Mouse (Mus musculus) limb, embryonic 11.5 days (tissue): ENCODE data around the gene Ldhc. TPM values are rescaled to one million over a fixed set of nuclear protein-coding genes. Genes with fewer than 3 reads are reported as not detected.
"Not testable (repeated sequence)": the region's sequence is repeated elsewhere in the genome, so short reads cannot be mapped to it uniquely, and the experiment has no call there.

Source experiments
- ATAC-seq: fragments of 200-750 bp; cut with Nextera tagmentation; 2 replicates; pipeline ENCODE4 v1.8.0; 2017; ENCODE audit warnings: low read depth; ENCODE audit not compliant: insufficient number of reproducible peaks, low FRiP score, low TSS enrichment
- DNase-seq: peaks from one replicate; pipeline ENCODE4 v3.0.0-alpha.2; 2015; ENCODE audit warnings: low spot score
- H3K27ac ChIP-seq: fragments of 300-500 bp; sonication (generic); replicated peaks from 2 replicates; pipeline ENCODE4 v1.5.1; 2014; ENCODE audit warnings: low read depth, mild to moderate bottlenecking, low read length
- H3K27me3 ChIP-seq: fragments of 300-500 bp; sonication (generic); 2 replicates; pipeline ENCODE4 v1.6.1; 2014; ENCODE audit warnings: mild to moderate bottlenecking, low read length, mixed read lengths; ENCODE audit not compliant: control insufficient read depth, insufficient read depth
- H3K36me3 ChIP-seq: fragments of 300-500 bp; sonication (generic); 2 replicates; pipeline ENCODE4 v1.6.1; 2014; ENCODE audit warnings: mild to moderate bottlenecking, low read length, moderate library complexity, mixed read lengths; ENCODE audit not compliant: control insufficient read depth, insufficient read depth
- H3K4me1 ChIP-seq: fragments of 300-500 bp; sonication (generic); 2 replicates; pipeline ENCODE4 v1.6.1; 2014; ENCODE audit warnings: low read length, mixed read lengths; ENCODE audit not compliant: control insufficient read depth, insufficient read depth
- H3K4me2 ChIP-seq: fragments of 300-500 bp; sonication (generic); 2 replicates; pipeline ENCODE4 v1.6.1; 2014; ENCODE audit warnings: low read depth, mild to moderate bottlenecking, moderate library complexity; ENCODE audit not compliant: severe bottlenecking
- H3K4me3 ChIP-seq: fragments of 300-500 bp; sonication (generic); 2 replicates; pipeline ENCODE4 v1.5.1; 2014; ENCODE audit warnings: low read depth, low read length
- H3K9ac ChIP-seq: fragments of 300-500 bp; sonication (generic); 2 replicates; pipeline ENCODE4 v1.6.1; 2014; ENCODE audit warnings: mild to moderate bottlenecking, low read length
- H3K9me3 ChIP-seq: fragments of 300-500 bp; sonication (generic); 2 replicates; pipeline ENCODE4 v1.6.1; 2016; ENCODE audit warnings: low read length; ENCODE audit not compliant: control insufficient read depth
- WGBS: fragments of 180-500 bp; shearing (Covaris S2); extraction: QIAGEN DNeasy Blood & Tissue Kit; methylation state at CpG from one replicate; pipeline ENCODE4 v1.1.7; 2014; 5-methylcytosine and 5-hydroxymethylcytosine counted together
- polyA plus RNA-seq: library from polyadenylated mRNA; unstranded; fragments of >200 nt; fragmentation: Nextera tagmentation; extraction: Ambion mirVana; gene quantifications from 2 replicates; pipeline ENCODE4 v1.2.1, GENCODE M21; 2014

The Ldhc gene
- polyA plus RNA-seq, 1 experiment from 2014 or later, result 0.19 TPM

DNA sequence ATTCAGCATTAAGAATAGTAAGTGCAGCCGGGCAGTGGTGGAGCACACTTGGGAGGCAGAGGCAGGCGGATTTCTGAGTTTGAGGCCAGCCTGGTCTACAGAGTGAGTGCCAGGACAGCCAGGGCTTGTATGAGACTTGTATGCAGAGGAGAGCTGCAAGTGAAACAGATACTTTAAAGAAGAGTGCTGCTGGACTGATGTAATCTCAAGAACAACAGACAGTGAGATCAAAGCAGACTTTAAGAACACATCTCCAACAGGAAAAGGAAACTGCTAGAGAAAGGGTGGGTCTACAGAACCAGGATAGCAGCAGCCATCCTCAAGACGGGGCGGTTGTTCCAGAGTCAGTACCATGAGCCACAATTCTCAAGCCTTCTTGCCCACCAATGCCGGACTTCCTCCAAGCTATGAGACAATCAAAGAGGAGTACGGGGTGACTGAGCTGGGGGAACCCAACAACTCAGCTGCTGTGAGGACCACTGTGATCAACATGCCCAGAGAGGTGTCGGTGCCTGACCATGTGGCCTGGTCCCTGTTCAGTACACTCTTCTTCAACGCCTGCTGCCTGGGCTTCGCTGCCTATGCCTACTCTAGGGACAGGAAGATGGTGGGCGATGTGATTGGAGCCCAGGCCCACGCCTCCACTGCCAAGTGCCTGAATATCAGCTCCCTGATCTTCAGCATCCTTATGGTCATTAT, 28.7 kb upstream of the Ldhc start:
- ATAC-seq, H3K4me1 ChIP-seq, H3K9me3 ChIP-seq, DNase-seq, H3K9ac ChIP-seq, H3K4me3 ChIP-seq, H3K4me2 ChIP-seq, H3K36me3 ChIP-seq, H3K27ac ChIP-seq, H3K27me3 ChIP-seq: not testable (repeated sequence)
- 92% methylated on average over 11 of the region's 11 CpGs for WGBS

DNA sequence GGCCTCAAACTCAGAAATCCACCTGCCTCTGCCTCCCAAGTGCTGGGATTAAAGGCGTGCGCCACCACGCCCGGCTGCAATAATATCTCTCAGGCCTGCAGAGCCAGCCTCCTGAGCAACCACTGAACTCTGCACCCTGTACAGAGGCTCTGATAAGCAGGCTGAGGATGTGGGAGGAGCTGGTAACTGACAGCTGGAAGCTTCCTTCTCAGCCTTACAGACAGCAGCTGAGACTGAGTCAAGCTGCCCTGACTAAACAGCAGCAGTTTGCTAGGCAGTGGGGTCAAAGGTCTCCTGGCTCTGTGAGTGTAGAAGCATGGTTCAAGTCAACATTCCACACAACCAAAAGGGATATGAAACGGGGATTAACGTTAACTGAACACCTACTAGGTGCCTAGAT, 27.7 kb upstream of the Ldhc start:
- H3K27me3 ChIP-seq, result no peaks in the 10 kb centered on the region
- no peak overlapping the region for H3K9ac ChIP-seq
- H3K4me3 ChIP-seq, result no peak overlapping the region
- WGBS, result 81% methylated on average over 6 of the region's 6 CpGs
- H3K27ac ChIP-seq, result no peak overlapping the region
- H3K4me1 ChIP-seq, result 0 out of 2 replicates have a peak, but pooled peaks cover 4% of the 10 kb centered on the region
- H3K36me3 ChIP-seq, result no peaks in the 10 kb centered on the region
- no peak overlapping the region for H3K4me2 ChIP-seq
- H3K9me3 ChIP-seq, result no peaks in the 10 kb centered on the region
- ATAC-seq (no peak), DNase-seq (no peak)

DNA sequence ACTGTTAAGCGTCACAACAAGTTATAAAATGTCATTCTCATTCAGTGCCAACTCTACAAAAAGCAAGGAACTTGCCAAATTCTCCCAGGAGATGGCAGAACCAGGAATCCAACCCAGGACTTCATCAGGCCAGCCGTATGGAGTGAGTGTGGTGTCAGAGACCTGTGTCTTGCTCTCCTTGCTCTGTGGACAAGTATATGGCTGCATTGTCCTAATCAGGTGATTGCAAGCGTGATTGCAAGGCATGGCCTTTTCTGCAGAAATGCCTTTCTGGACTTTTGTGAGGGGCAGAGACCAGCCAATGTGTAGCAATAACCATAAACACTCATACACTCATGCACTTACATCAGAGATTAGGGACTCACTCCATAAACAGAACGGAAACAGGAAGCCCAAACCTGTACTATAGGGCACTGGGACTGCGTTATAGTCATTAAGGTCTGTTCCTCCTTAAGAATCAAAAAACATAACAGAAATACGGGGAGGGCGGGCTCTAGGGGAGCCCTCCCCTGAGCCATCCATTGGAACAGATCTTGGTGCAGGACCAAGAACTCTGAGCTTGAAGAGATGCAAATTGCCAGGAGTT, 27.2 kb upstream of the Ldhc start:
- Histone ChIP-seq H3K9me3 (no peaks in the 10 kb centered on the region), H3K27me3 (no peaks in the 10 kb centered on the region), H3K9ac (no peak overlapping the region), H3K4me2 (no peak overlapping the region), H3K27ac (no peak overlapping the region), H3K4me3 (no peak overlapping the region), H3K36me3 (no peaks in the 10 kb centered on the region), H3K4me1 (peaks cover 4% of the 10 kb centered on the region; the same call in 1 of the 2 replicates)
- ATAC-seq (no peak), DNase-seq (no peak)
- 83% methylated on average over 7 of the region's 7 CpGs for WGBS

DNA sequence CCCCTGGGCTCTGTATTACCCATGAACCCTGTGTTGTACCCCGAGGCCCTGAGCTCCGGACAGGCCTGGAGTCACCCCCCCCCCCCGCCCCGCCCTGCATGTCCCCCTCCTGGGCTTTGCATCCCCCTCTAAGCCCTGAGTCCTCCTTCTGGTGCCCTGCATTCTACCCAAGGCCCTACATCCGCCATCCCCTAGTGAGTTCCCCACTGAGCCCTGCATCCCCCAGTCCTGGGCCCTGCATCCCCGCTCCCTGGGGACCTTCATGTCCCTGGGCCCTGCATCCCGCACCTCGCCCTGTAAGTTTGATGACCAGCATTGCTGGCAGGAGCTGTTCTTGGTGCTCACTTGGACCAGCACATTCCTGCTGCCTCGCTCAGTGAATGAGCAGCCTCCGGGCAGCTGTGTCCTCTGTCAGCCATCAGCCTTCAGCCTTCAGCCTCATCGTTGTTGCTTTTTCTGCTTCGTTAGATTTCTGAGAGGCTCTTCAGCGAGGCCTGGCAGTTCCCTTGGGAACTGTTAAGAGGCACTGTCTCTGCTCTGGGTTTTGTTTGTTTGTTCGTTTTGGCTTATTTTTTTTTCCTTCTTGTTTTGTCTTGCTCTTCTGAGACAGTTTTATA, 25.9 kb upstream of the Ldhc start:
- no peaks in the 10 kb centered on the region for H3K9me3 ChIP-seq
- peaks cover 10% of the 10 kb centered on the region; the same call in 1 of the 2 replicates for H3K4me1 ChIP-seq
- DNase-seq (no peak), ATAC-seq (no peak)
- H3K4me3 ChIP-seq, result no peak overlapping the region
- H3K27ac ChIP-seq, result no peak overlapping the region
- H3K27me3 ChIP-seq, result no peaks in the 10 kb centered on the region
- H3K36me3 ChIP-seq, result no peaks in the 10 kb centered on the region
- WGBS, result 39% methylated on average over 11 of the region's 14 CpGs
- no peak overlapping the region for H3K9ac ChIP-seq
- H3K4me2 ChIP-seq, result no peak overlapping the region

DNA sequence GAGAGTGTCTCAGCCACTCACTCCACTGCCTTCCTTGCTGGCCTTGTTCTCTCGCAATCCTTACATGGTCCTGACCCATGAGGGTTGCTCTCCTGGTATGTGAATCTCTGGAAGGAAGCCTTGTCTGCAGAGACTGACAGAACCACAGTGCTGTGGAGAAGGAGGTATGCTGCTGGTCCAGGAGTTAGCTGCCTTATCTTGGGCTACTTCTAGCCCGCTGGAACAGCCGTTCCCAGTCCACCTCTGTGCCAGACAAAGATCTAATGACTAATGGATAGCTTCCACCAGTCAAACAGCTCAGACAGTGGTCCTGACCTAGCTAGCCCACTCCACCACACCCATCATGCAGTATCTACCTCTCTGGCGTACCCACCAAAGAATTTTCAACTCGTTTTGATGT, 24.6 kb upstream of the Ldhc start:
- Histone ChIP-seq H3K9ac (no peak overlapping the region), H3K27ac (no peak overlapping the region), H3K9me3 (no peaks in the 10 kb centered on the region), H3K4me2 (no peak overlapping the region), H3K4me3 (no peak overlapping the region), H3K27me3 (no peaks in the 10 kb centered on the region), H3K4me1 (peaks cover 10% of the 10 kb centered on the region; the same call in 1 of the 2 replicates), H3K36me3 (no peaks in the 10 kb centered on the region)
- DNase-seq (no peak), ATAC-seq (no peak)
- 80% methylated on average over 5 of the region's 5 CpGs for WGBS

DNA sequence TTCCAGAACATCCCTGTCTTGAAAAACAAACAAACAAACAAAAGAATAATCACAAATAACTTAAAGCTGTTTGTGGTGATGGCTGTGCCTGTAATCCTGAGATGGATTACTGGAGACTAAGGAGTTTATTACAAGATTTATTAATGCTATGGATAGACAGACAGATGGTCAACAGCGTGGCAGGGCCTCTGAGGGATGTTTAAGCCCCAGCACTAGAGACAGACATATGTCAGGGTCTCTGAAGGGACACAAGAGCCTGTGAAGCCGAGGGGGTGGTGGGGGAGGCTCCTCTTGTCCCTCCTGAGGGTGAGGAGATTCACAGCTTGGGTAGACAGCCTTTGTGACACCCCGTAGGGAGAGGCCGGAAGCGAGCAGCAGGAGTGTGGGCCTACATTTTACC, 23.9 kb upstream of the Ldhc start:
- Histone ChIP-seq H3K9ac (no peak overlapping the region), H3K4me2 (no peak overlapping the region), H3K27me3 (no peaks in the 10 kb centered on the region), H3K9me3 (no peaks in the 10 kb centered on the region), H3K4me1 (peaks cover 10% of the 10 kb centered on the region; the same call in 1 of the 2 replicates), H3K27ac (no peak overlapping the region), H3K36me3 (no peaks in the 10 kb centered on the region), H3K4me3 (no peak overlapping the region)
- no peak for ATAC-seq
- WGBS, result 34% methylated on average over 5 of the region's 5 CpGs
- DNase-seq, result no peak

DNA sequence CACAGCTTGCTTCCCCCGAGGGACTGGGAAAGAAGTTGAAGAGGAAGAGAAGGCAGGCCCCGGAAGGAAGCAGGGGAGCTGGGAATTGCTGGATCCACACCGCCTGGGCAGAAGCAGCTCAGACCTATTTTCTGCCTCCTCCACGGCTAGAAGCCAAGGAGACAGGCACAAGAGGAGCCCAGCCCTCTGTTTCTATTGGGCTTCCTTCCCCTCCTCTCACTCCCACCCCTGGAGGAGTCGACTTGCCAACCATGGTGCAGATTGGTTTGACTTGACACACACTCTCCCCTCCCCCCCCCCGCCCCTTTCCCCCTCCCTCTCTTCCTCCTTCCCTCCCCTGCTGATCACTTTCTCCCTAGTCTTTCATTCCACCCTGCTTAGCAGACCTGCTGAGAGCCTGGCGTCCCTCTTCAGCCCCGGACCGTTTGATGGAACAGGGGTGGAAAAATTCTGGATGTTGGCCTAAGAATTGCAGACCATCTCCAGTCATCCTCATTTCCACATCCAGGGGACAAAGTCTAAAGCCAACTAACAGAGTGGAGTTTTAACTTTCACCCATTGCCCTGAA, 22.8 kb upstream of the Ldhc start:
- peaks cover 10% of the 10 kb centered on the region; the same call in 1 of the 2 replicates for H3K4me1 ChIP-seq

DNA sequence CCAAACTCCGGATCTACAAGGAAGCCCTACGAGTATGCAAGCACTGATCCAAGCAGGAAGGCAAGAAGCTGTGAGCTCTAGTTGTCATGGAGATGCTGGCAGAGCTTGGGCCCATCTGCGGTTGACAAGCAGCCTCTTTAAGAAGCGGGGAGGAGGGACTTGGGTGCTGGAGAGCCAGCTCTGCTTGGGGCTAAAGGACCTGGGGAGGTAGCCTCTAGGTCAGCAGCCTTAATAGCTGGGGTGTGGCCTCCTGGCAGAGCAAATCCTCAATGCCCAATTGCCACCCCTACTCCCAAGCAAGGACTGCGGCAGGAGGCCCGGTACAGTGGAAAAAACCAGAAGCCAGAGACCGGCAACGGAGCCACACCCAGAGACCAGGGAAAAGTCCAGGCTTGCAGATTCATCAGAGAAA, 22.1 kb upstream of the Ldhc start:
- Histone ChIP-seq H3K4me3 (no peak overlapping the region), H3K9ac (no peak overlapping the region), H3K36me3 (no peaks in the 10 kb centered on the region), H3K4me1 (peaks cover 10% of the 10 kb centered on the region; the same call in 1 of the 2 replicates), H3K9me3 (no peaks in the 10 kb centered on the region), H3K27ac (no peak overlapping the region), H3K4me2 (no peak overlapping the region), H3K27me3 (no peaks in the 10 kb centered on the region)
- DNase-seq (peak; percentile 29), ATAC-seq (no peak)
- WGBS, result 7% methylated on average over 8 of the region's 8 CpGs

More for the DNA sequence above, 22.8 kb upstream of the Ldhc start:
- Histone ChIP-seq H3K4me3 (no peak overlapping the region), H3K36me3 (no peaks in the 10 kb centered on the region), H3K4me2 (no peak overlapping the region), H3K27ac (no peak overlapping the region), H3K9ac (no peak overlapping the region), H3K27me3 (no peaks in the 10 kb centered on the region), H3K9me3 (no peaks in the 10 kb centered on the region)
- DNase-seq (no peak), ATAC-seq (no peak)
- 4% methylated on average over 9 of the region's 9 CpGs for WGBS
